Comparison of ENCODE assay signal across 8 mouse cellular contexts in genomic region chr9:109985416-109985815, GRCm38 (mm10). TPM values are rescaled to one million over a fixed set of nuclear protein-coding genes. Genes with fewer than 3 reads are reported as not detected.
DNase-seq lines count a peak whose midpoint lies in the region; ATAC-seq and TF ChIP-seq lines count a peak whose summit lies in the region.

No protein-coding gene starts in this region.

- no peaks in the 10 kb centered on the region for H3K36me3 ChIP-seq in forebrain, embryonic 11.5 days (ENCODE audit: control insufficient read depth, insufficient read depth, low read length)
- H3K36me3 ChIP-seq in heart, postnatal 0 days (replicated peaks; ENCODE audit: control insufficient read depth, insufficient read depth, low read length) = peaks cover 18% of the 10 kb centered on the region
- H3K36me3 ChIP-seq in liver, embryonic 14.5 days (replicated peaks; ENCODE audit: control insufficient read depth, insufficient read depth, low read depth) = no peaks in the 10 kb centered on the region
- H3K36me3 ChIP-seq in neural tube, embryonic 11.5 days (ENCODE audit: control insufficient read depth, insufficient read depth, low read length) = no peaks in the 10 kb centered on the region

- no peak overlapping the region for H3K27ac ChIP-seq in bone marrow macrophage, adult 2 months (ENCODE audit: insufficient read depth, low read depth, low read length)
- H3K27ac ChIP-seq in forebrain, embryonic 11.5 days (ENCODE audit: low read depth, low read length) = no peak overlapping the region
- H3K27ac ChIP-seq in heart, postnatal 0 days (ENCODE audit: low read depth) = no peak overlapping the region
- no peak overlapping the region for H3K27ac ChIP-seq in liver, embryonic 14.5 days
- H3K27ac ChIP-seq in neural tube, embryonic 11.5 days (ENCODE audit: low read depth, low read length) = no peak overlapping the region

- no peak for TF ChIP-seq POLR2A in bone marrow macrophage, adult 2 months (IDR thresholded peaks at IDR 0.05; ENCODE audit: borderline replicate concordance, low read depth, low read length)

- 29% methylated on average over 4 of the region's 4 CpGs for WGBS in forebrain, embryonic 11.5 days
- WGBS in heart, postnatal 0 days = 22% methylated on average over 4 of the region's 4 CpGs
- 19% methylated on average over 4 of the region's 4 CpGs for WGBS in liver, embryonic 14.5 days (ENCODE audit: insufficient replicate concordance)
- WGBS in neural tube, embryonic 11.5 days = 29% methylated on average over 4 of the region's 4 CpGs

- DNase-seq in CD8-positive naive resting alpha-beta T cell, adult 2 months (ENCODE audit: low read depth in 2 of 2, low spot score in 2 of 2) = peak; percentile 25 to 40
- peak; percentile 73 for DNase-seq in forebrain, embryonic 11.5 days (ENCODE audit: low spot score)
- peak; percentile 82 for DNase-seq in heart, postnatal 0 days (ENCODE audit: low spot score)
- DNase-seq in kidney, postnatal 36 days = peak; percentile 79 to 80
- peak; percentile 14 to 20 (median 14) for DNase-seq in liver, embryonic 14.5 days (ENCODE audit: low read depth in 3 of 3, low spot score in 3 of 3)
- peak; percentile 66 for DNase-seq in neural tube, embryonic 11.5 days (ENCODE audit: low spot score)
- peak; percentile 56 for DNase-seq in testis, postnatal 10 days (ENCODE audit: low spot score)

- TF ChIP-seq EP300 in heart, postnatal 0 days (IDR thresholded peaks at IDR 0.05; ENCODE audit: low read depth) = no peak
- no peak for TF ChIP-seq EP300 in liver, embryonic 14.5 days (IDR thresholded peaks at IDR 0.05; ENCODE audit: low read depth)

- H3K9ac ChIP-seq in forebrain, embryonic 11.5 days (ENCODE audit: low read length) = no peak overlapping the region
- no peak overlapping the region for H3K9ac ChIP-seq in heart, postnatal 0 days (replicated peaks; ENCODE audit: low read depth, low read length)
- H3K9ac ChIP-seq in liver, embryonic 14.5 days (replicated peaks) = no peak overlapping the region
- no peak overlapping the region for H3K9ac ChIP-seq in neural tube, embryonic 11.5 days (ENCODE audit: low read length)

- ATAC-seq in forebrain, embryonic 11.5 days (replicated peaks; ENCODE audit: low FRiP score) = peak; percentile 72; the same call in 1 of the 2 replicates
- ATAC-seq in heart, postnatal 0 days (ENCODE audit: insufficient read depth, low read depth) = peak; percentile 93
- no peak; the same call in 1 of the 2 replicates for ATAC-seq in liver, embryonic 14.5 days (ENCODE audit: insufficient read depth)
- peak; percentile 75; the same call in 1 of the 2 replicates for ATAC-seq in neural tube, embryonic 11.5 days (ENCODE audit: insufficient read depth, low FRiP score, low TSS enrichment)

- no peaks in the 10 kb centered on the region for H3K27me3 ChIP-seq in forebrain, embryonic 11.5 days (ENCODE audit: control insufficient read depth, insufficient read depth, low read length)
- H3K27me3 ChIP-seq in heart, postnatal 0 days (ENCODE audit: control insufficient read depth, insufficient read depth, low read length) = no peaks in the 10 kb centered on the region
- no peaks in the 10 kb centered on the region for H3K27me3 ChIP-seq in liver, embryonic 14.5 days (ENCODE audit: control insufficient read depth, insufficient read depth, low read length)
- no peaks in the 10 kb centered on the region for H3K27me3 ChIP-seq in neural tube, embryonic 11.5 days (ENCODE audit: control insufficient read depth, insufficient read depth, low read length)

- no peak overlapping the region for H3K4me3 ChIP-seq in bone marrow macrophage, adult 2 months (ENCODE audit: insufficient read depth, low read length)
- no peak overlapping the region for H3K4me3 ChIP-seq in forebrain, embryonic 11.5 days (ENCODE audit: low read depth, low read length)
- H3K4me3 ChIP-seq in heart, postnatal 0 days (ENCODE audit: low read depth, low read length) = no peak overlapping the region
- no peak overlapping the region for H3K4me3 ChIP-seq in liver, embryonic 14.5 days (ENCODE audit: insufficient read depth in 1 of 2, low read depth in 2 of 2, low read length in 2 of 2)
- H3K4me3 ChIP-seq in neural tube, embryonic 11.5 days (ENCODE audit: low read depth, low read length) = no peak overlapping the region

- 0 out of 2 replicates have a peak, but pooled peaks cover 3% of the 10 kb centered on the region for H3K4me1 ChIP-seq in bone marrow macrophage, adult 2 months (ENCODE audit: control insufficient read depth, insufficient read depth, low read length)
- no peaks in the 10 kb centered on the region for H3K4me1 ChIP-seq in forebrain, embryonic 11.5 days (replicated peaks; ENCODE audit: control insufficient read depth, insufficient read depth, low read length)
- H3K4me1 ChIP-seq in heart, postnatal 0 days (ENCODE audit: control insufficient read depth, insufficient read depth) = peaks cover 4% of the 10 kb centered on the region
- H3K4me1 ChIP-seq in liver, embryonic 14.5 days (replicated peaks; ENCODE audit: control insufficient read depth in 2 of 2, insufficient read depth in 2 of 2, low read length in 1 of 2) = no peaks in the 10 kb centered on the region
- H3K4me1 ChIP-seq in neural tube, embryonic 11.5 days (ENCODE audit: control insufficient read depth, insufficient read depth, low read length) = no peaks in the 10 kb centered on the region

- no peaks in the 10 kb centered on the region for H3K9me3 ChIP-seq in forebrain, embryonic 11.5 days (ENCODE audit: control insufficient read depth, low read length)
- H3K9me3 ChIP-seq in heart, postnatal 0 days (replicated peaks; ENCODE audit: control insufficient read depth, low read length) = no peaks in the 10 kb centered on the region
- no peaks in the 10 kb centered on the region for H3K9me3 ChIP-seq in liver, embryonic 14.5 days (ENCODE audit: control insufficient read depth, low read length)
- no peaks in the 10 kb centered on the region for H3K9me3 ChIP-seq in neural tube, embryonic 11.5 days (ENCODE audit: control insufficient read depth, low read length)

- H3K4me2 ChIP-seq in forebrain, embryonic 11.5 days (ENCODE audit: low read depth, low read length, severe bottlenecking) = no peak overlapping the region
- H3K4me2 ChIP-seq in heart, postnatal 0 days (ENCODE audit: low read depth, low read length) = no peak overlapping the region
- H3K4me2 ChIP-seq in liver, embryonic 14.5 days (ENCODE audit: low read depth) = no peak overlapping the region
- H3K4me2 ChIP-seq in neural tube, embryonic 11.5 days (ENCODE audit: low read depth) = no peak overlapping the region

- peak; percentile 39; the same call in 1 of the 2 replicates for TF ChIP-seq CTCF in bone marrow macrophage, adult 2 months (IDR thresholded peaks at IDR 0.05; ENCODE audit: low read depth, low read length)
- peak; percentile 88 for TF ChIP-seq CTCF in heart, postnatal 0 days (IDR thresholded peaks at IDR 0.05; ENCODE audit: low read depth)
- peak; percentile 82 for TF ChIP-seq CTCF in liver, embryonic 14.5 days (IDR thresholded peaks at IDR 0.05; ENCODE audit: low read depth)

RNA-seq across cellular contexts. Expression of gene Map4, which starts 54.2 kb away (rescaled TPM):
- 60.7 and 66.0 TPM in 2 replicates for polyA plus RNA-seq in bone marrow macrophage, adult 2 months (2012; ENCODE audit: insufficient read depth, insufficient read length, missing spikeins)
- 76.2 and 77.7 TPM in 2 replicates for polyA plus RNA-seq in forebrain, embryonic 11.5 days (2014; fragmentation: Nextera tagmentation; extraction: Ambion mirVana)
- 145 and 172 TPM in 2 replicates for total RNA-seq in heart, postnatal 0 days (2014; rRNA removed; ENCODE audit: low replicate concordance)
- 50.6 and 54.2 TPM in 2 replicates for polyA plus RNA-seq in heart, postnatal 0 days (2015; fragmentation: Nextera tagmentation; extraction: Ambion mirVana)
- polyA plus RNA-seq in liver, embryonic 14.5 days (2012; rRNA removed) = 13.5 and 16.0 TPM in 2 replicates
- 6.6 and 7.7 TPM in 2 replicates for polyA plus RNA-seq in liver, embryonic 14.5 days (2014; fragmentation: Nextera tagmentation; extraction: Ambion mirVana)
- 116 and 129 TPM in 2 replicates for polyA plus RNA-seq in neural tube, embryonic 11.5 days (2014; fragmentation: Nextera tagmentation; extraction: Ambion mirVana)

Comparison
In these comparisons a context has a peak if more than half of its experiments do, and no peak if none do; other contexts are left out.
1. DNase-seq: peak in every context shown above with its lines; median percentile 82 in heart, postnatal 0 days; 80 in kidney, postnatal 36 days; 73 in forebrain, embryonic 11.5 days; 66 in neural tube, embryonic 11.5 days; 56 in testis, postnatal 10 days; 32 in CD8-positive naive resting alpha-beta T cell, adult 2 months; 14 in liver, embryonic 14.5 days.